Mouse (Mus musculus) WW6 (cell line): Measurements from ENCODE around the gene Adgrb3.
"Not testable (repeated sequence)": the region's sequence is repeated elsewhere in the genome, so short reads cannot be mapped to it uniquely, and the experiment has no call there.

ENCODE experiments used
- DNase-seq: peaks from one replicate; pipeline ENCODE4 v3.0.0-alpha.2; 2013; ENCODE audit warnings: low read depth, low spot score

Gene Adgrb3

GRCm38 (mm10) chr1:25115512-25115911, 714.0 kb downstream of the Adgrb3 start:
- no peak for DNase-seq

GRCm38 (mm10) chr1:25107500-25108101, 721.9 kb downstream of the Adgrb3 start:
- no peak for DNase-seq

- DNase-seq: no peak
Measured at GRCm38 (mm10) chr1:25106679-25107078, 722.8 kb downstream of the Adgrb3 start.

- no peak for DNase-seq
Measured at GRCm38 (mm10) chr1:25105367-25105766, 724.1 kb downstream of the Adgrb3 start.

- no peak for DNase-seq
Measured at GRCm38 (mm10) chr1:25088010-25088719, 741.3 kb downstream of the Adgrb3 start.

- DNase-seq: no peak
Measured at GRCm38 (mm10) chr1:25085616-25086372, 743.7 kb downstream of the Adgrb3 start.

- DNase-seq: no peak
Measured at GRCm38 (mm10) chr1:25082377-25082776, 747.1 kb downstream of the Adgrb3 start.

- no peak for DNase-seq
Measured at GRCm38 (mm10) chr1:25081265-25081849, 748.1 kb downstream of the Adgrb3 start.

GRCm38 (mm10) chr1:25079395-25079794, 750.1 kb downstream of the Adgrb3 start:
- no peak for DNase-seq

GRCm38 (mm10) chr1:25075952-25076351, 753.6 kb downstream of the Adgrb3 start:
- DNase-seq: no peak

GRCm38 (mm10) chr1:25063964-25064363, 765.5 kb downstream of the Adgrb3 start:
- no peak for DNase-seq

GRCm38 (mm10) chr1:25060935-25061334, 768.6 kb downstream of the Adgrb3 start:
- no peak for DNase-seq

GRCm38 (mm10) chr1:25060191-25060590, 769.3 kb downstream of the Adgrb3 start:
- no peak for DNase-seq

- no peak for DNase-seq
Measured at GRCm38 (mm10) chr1:25057656-25058055, 771.9 kb downstream of the Adgrb3 start.

- DNase-seq: no peak
Measured at GRCm38 (mm10) chr1:25057212-25057611, 772.3 kb downstream of the Adgrb3 start.

GRCm38 (mm10) chr1:25042091-25042490, 787.4 kb downstream of the Adgrb3 start:
- DNase-seq: no peak

GRCm38 (mm10) chr1:25034161-25034560, 795.3 kb downstream of the Adgrb3 start:
- no peak for DNase-seq

- no peak for DNase-seq
Measured at GRCm38 (mm10) chr1:25033155-25034095, 796.1 kb downstream of the Adgrb3 start.

- DNase-seq: no peak
Measured at GRCm38 (mm10) chr1:25023156-25023555, 806.4 kb downstream of the Adgrb3 start.

- DNase-seq: not testable (repeated sequence)
Measured at GRCm38 (mm10) chr1:25017851-25018250, 811.7 kb downstream of the Adgrb3 start.
